9 mouse cellular contexts compared by ENCODE assay signal in genomic region chr1:78725191-78725490, GRCm38 (mm10).
DNase-seq lines count a peak whose midpoint lies in the region; ATAC-seq lines count a peak whose summit lies in the region.
"Had no signal": no experiment of that assay in that cellular context is flagged by ENCODE, and none has a peak within 500 bp of the region (broad histone marks: within the 10 kb centered on the region; RNA-seq: fewer than 3 reads in every experiment).

No protein-coding gene starts in this region.

- peaks cover 10% of the 10 kb centered on the region for H3K4me1 ChIP-seq in forebrain, embryonic 15.5 days
- H3K4me1 ChIP-seq in midbrain, embryonic 14.5 days (ENCODE audit: control insufficient read depth, insufficient read depth, low read length): peaks cover 4% of the 10 kb centered on the region; the same call in 1 of the 2 replicates

- DNase-seq in 416B (ENCODE audit: low read depth): peak; percentile 76
- peak; percentile 36 for DNase-seq in midbrain, embryonic 14.5 days
- no peak for DNase-seq in cerebellum, adult 9-11 months
- DNase-seq in heart, postnatal 25 days (ENCODE audit: low spot score): no peak
- no peak for DNase-seq in thymus, adult 18-20 months
- no peak for DNase-seq in adipocyte (ENCODE audit: low spot score)

- ATAC-seq in CD4-positive, CD25-positive, alpha-beta regulatory T cell, adult 4 months: peak; percentile 59
- peak; percentile 33; the same call in 1 of the 2 replicates for ATAC-seq in forebrain, embryonic 15.5 days (replicated peaks)
- peak; percentile 14; the same call in 1 of the 2 replicates for ATAC-seq in midbrain, embryonic 14.5 days (ENCODE audit: low FRiP score, low TSS enrichment)

- intact Hi-C loops in heart, postnatal 25 days (cut with DNase I): loop anchor here (2.0 to 10.0 kb wide), 3 partner anchors 122 to 916 kb away; no protein-coding TSS in a partner anchor

- no peak overlapping the region for H3K4me2 ChIP-seq in forebrain, embryonic 15.5 days (replicated peaks)
- H3K4me2 ChIP-seq in midbrain, embryonic 14.5 days (ENCODE audit: low read length): no peak overlapping the region
- H3K4me2 ChIP-seq: lung, embryonic 15.5 days had no signal

- 73% methylated on average over 3 of the region's 3 CpGs for WGBS in forebrain, embryonic 15.5 days
- WGBS in midbrain, embryonic 14.5 days: 54% methylated on average over 3 of the region's 3 CpGs

- no peak overlapping the region for H3K9ac ChIP-seq in forebrain, embryonic 15.5 days (replicated peaks)
- no peak overlapping the region for H3K9ac ChIP-seq in midbrain, embryonic 14.5 days (replicated peaks; ENCODE audit: low read length)
- H3K9ac ChIP-seq: lung, embryonic 15.5 days had no signal

- H3K27ac ChIP-seq in forebrain, embryonic 15.5 days (replicated peaks): no peak overlapping the region
- peak overlapping the region; percentile 32; the same call in 1 of the 2 replicates for H3K27ac ChIP-seq in midbrain, embryonic 14.5 days (replicated peaks; ENCODE audit: low read depth, low read length)
- H3K27ac ChIP-seq: lung, embryonic 15.5 days had no signal

- H3K9me3 ChIP-seq in forebrain, embryonic 15.5 days: no peaks in the 10 kb centered on the region
- no peaks in the 10 kb centered on the region for H3K9me3 ChIP-seq in midbrain, embryonic 14.5 days (ENCODE audit: control insufficient read depth, low read length)
- H3K9me3 ChIP-seq: lung, embryonic 15.5 days had no signal

- no peaks in the 10 kb centered on the region for H3K27me3 ChIP-seq in forebrain, embryonic 15.5 days
- no peaks in the 10 kb centered on the region for H3K27me3 ChIP-seq in midbrain, embryonic 14.5 days (ENCODE audit: control insufficient read depth, insufficient read depth, low read length)
- H3K27me3 ChIP-seq: lung, embryonic 15.5 days had no signal

- H3K36me3 ChIP-seq in forebrain, embryonic 15.5 days: no peaks in the 10 kb centered on the region
- no peaks in the 10 kb centered on the region for H3K36me3 ChIP-seq in midbrain, embryonic 14.5 days (ENCODE audit: control insufficient read depth, insufficient read depth, low read length)
- H3K36me3 ChIP-seq: lung, embryonic 15.5 days had no signal

- H3K4me3 ChIP-seq in forebrain, embryonic 15.5 days: no peak overlapping the region
- H3K4me3 ChIP-seq in midbrain, embryonic 14.5 days (replicated peaks; ENCODE audit: low read depth, low read length): no peak overlapping the region
- H3K4me3 ChIP-seq: lung, embryonic 15.5 days had no signal

Comparison
In these comparisons a context has a peak if more than half of its experiments do, and no peak if none do; other contexts are left out.
1. DNase-seq: peak in 416B (single experiment) and midbrain, embryonic 14.5 days (single experiment); none in cerebellum, adult 9-11 months (single experiment), heart, postnatal 25 days (single experiment), thymus, adult 18-20 months (0 of 2) and adipocyte (single experiment).
2. Peak in every context shown above with its lines, with median percentiles within 50 percentile points of each other: ATAC-seq.